Mouse (Mus musculus) left cerebral cortex, adult 9 months (tissue): ENCODE measurements around the gene H2-D1.
"Not testable (repeated sequence)": the region's sequence is repeated elsewhere in the genome, so short reads cannot be mapped to it uniquely, and the experiment has no call there.

Experiments
- DNase-seq, 2 experiments: peaks; one replicate each; pipeline ENCODE4 v3.0.0; 2022; ENCODE audit warnings: low spot score in 2 of 2

H2-D1 gene

DNA sequence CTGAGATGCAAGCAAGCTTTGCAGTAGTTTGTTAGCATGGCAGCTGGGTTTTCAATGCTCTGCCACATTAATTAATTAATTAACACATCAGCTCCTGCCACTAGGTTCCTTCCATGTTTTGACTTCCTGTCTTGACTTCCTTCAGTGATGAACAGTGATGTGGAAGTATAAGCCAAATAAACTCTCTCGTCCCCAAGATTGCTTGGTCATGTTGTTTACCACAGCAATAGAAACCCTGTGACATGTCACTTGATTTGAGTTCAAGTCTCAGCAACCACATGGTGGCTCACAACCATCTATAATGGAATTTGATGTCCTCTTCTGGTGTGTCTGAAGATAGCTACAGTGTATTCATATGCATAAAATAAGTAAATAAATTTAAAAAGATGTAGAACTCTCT, 5.2 kb upstream of the H2-D1 start:
- no peak for DNase-seq

DNA sequence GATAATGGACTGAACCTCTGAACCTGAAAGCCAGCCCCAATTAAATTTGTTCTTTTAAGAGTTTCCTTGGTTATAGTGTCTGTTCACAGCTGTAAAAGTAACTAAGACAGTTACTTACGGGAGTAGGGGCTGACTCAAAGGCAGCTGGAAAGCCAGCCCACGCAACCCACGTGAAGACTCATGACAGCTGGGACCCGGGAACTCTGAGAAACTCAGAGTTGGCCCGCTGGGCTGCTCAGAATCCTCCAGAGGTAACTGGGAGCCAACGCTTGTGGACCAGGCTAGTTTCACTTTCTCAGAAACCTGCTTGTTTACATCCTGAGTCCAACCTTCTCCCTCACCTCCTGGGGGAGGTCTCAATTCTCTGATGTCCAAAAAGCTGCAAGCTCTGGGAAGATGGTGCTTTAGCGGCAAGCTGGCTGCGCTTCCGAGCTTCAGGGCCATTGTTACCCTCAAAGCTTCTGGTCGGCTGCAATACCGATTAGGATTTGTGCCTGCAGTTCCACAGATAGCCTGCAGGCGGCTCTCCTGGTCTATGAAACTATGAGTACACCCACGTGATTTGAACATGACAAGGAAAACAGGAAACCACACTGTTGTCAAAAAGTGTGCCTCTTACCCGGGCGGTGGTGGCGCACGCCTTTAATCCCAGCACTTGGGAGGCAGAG, 4.6 kb upstream of the H2-D1 start:
- peak; percentile 83 to 97 for DNase-seq

- DNase-seq: peak in 1 of 2 experiments; percentile 41
Measured at GRCm38 (mm10) chr17:35258492-35259478, 3.7 kb upstream of the H2-D1 start.

- no peak for DNase-seq
Measured at GRCm38 (mm10) chr17:35259621-35260020, 2.9 kb upstream of the H2-D1 start.

- no peak for DNase-seq
Measured at GRCm38 (mm10) chr17:35261651-35262050, 879 bp upstream of the H2-D1 start.

- DNase-seq: no peak
Measured at GRCm38 (mm10) chr17:35263523-35263883, 973 bp downstream of the H2-D1 start.

DNA sequence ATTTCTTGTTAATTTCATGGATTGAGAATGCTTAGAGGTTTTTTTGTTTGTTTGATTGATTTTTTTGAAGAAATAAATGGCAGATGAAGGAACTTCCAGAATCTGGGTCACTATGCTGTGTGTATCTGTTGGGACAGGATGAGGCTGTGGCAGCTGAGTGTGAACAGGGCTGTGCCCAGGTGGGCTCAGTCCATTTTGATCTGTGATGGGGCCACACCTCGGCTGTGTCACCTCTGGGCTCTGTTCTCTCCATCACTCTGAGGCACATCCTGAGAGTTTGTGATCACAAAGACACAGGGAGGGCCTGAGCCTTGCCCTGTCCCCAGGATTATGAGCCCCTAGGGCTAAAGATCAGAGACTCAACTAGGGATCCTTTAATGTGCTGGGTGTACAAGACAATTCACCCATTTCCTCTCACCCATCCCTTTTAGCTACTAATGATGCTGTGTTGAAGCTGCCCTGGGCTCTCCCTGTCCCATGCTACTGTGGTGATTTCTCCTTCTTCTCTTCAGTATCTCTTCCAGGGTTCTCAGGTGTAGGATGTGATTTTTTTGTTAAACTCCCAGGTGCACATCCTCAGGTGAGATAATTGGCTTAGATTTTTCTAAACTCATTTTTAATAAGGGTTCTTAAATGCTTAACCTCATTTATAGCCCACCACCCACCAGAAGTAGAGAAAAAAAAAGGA, 5.0 kb downstream of the H2-D1 start:
- no peak for DNase-seq

DNA sequence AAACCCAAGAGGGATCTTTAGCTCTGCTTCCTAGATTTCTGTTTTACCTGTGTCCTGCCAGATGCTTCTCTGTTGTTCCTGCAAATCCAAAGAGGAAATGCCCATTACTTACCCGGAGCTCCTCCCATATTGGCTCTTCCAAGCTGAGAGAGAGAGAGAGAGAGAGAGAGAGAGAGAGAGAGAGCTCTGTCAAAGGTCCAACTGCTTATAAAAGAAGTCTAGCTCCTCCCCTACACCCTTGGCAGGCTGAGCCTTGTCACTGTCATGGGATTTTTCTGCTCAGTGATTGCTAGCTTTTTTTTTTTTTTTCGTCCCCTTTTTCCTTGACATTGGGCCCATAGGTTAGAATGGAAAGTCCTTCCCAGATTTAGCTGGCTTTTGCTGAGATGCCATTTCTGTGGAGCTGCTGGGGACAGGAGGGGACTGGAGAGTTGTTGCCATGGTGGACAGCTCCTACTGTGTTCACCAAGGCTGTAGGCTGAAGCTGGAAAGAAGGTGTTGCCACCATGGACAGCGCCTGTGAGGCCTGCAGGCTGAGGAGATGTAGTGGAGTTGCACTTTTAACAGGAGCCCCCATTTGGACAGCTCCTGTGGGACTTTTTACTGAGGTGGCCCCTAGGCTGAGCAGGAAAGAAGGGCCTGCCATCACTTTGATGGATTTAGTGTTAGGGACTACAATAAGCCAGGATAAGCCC, 7.3 kb downstream of the H2-D1 start:
- no peak for DNase-seq

DNA sequence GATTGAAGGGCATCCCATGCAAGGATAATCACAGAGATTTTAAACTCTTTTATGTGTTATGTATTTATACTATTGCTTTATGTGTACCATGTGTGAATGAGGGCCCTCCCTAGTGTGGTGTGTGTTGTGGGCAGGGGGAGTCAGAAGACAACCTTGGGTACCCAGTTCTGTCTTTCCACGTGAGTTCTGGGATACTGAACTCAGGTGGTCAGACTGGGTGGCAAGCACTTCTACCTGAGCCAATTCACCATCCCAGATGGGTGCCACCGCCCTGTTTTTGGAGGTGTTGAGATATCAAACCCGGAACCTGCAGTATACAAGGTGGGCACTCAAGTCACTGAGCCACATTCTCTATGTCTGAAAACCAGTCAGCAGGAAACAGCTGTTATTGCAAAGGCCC, 9.7 kb downstream of the H2-D1 start:
- no peak for DNase-seq

DNA sequence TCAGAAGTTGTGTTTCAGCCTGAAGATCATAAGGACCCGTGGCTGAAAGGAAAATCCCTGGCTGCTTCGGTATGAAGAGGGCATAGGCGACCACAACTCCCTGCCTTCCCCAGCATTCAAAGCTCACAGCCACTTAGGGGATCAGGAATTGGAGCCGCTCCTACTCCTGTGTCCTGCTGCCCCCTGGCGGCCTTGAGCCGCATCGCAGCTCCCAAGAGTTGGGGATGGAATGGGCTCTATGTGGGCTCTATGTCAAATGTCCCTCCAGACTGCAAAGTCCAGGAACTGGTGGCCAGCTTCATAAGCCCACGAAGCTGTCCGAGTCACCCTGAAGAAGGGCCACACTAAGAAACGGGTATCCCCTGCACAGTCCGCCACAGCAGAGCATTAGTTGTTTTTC, 12.2 kb downstream of the H2-D1 start:
- DNase-seq: peak in 1 of 2 experiments; percentile 88

- DNase-seq: no peak
Measured at GRCm38 (mm10) chr17:35276304-35276864, 13.9 kb downstream of the H2-D1 start.

DNA sequence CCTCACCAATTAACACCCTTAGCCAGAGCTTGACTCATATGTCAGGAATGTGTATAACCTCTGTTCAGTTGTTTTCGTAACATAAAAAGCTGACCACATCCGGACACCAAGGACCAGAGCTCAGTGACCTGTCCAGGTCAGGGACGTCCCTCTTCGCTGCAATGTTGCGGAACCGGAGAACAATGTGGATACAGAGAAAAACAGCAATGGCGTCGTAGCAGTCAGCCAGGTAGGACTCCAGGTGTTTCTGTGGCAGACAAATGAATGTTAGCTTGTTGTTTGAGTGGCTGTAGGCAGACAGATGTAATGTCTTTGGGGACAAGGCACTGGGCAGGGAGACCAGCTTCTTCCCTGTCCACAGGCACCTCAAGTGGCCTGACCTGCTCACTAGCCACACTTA, 15.5 kb downstream of the H2-D1 start:
- DNase-seq: no peak

DNA sequence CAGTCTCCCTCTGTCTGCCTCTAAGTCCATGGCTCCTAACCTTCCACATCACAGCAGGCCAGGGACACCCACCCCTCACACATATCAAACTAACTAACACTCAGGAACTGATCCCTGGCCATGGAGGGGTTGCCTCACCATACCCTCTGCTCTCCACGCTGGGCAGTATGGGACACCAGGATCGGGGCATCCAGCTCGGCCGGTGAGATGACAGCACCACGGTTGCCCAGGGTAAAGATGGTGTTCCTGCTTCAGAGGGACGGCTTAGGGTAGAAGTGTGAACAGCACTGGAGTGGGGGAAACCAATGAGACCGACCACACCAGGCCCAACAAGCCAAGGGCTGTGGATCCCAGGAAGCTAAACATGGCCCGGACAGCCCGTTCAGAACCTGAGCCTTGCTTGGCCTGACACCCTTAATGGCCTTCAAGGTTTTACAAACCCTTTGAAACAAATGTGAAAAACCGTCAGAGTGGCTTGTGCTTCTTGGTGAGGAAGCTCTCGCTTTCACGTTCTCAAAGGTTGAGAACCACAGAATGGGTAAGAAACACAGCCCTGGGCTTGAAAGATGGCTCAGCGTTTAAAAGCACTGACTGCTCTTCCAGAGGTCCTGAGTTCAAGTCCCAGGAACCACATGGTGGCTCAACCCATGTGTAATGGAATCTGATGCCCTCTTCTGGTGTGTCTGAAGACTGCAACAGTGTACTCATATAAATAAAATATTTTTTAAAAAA, 16.6 kb downstream of the H2-D1 start:
- DNase-seq: no peak

- no peak for DNase-seq
Measured at GRCm38 (mm10) chr17:35280276-35280675, 17.7 kb downstream of the H2-D1 start.

DNA sequence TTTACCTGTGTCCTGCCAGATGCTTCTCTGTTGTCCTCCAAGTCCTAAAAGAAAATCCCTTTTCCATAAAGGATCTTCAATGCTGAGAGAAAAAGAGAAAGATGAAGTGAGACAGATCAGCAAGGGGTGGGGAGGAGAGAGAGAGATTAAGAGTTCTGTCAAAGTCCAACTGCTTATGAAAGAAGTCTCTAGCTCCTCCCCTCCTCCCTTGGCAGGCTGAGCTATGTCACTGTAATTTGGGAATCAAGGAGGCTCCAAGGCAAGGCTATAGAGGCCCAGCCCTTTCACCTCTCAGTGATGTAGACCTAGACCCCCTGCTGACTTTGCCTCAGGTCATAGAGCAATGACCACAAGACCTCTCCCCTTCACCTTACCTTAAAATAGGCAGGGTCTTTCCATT, 22.9 kb downstream of the H2-D1 start:
- DNase-seq: no peak

DNA sequence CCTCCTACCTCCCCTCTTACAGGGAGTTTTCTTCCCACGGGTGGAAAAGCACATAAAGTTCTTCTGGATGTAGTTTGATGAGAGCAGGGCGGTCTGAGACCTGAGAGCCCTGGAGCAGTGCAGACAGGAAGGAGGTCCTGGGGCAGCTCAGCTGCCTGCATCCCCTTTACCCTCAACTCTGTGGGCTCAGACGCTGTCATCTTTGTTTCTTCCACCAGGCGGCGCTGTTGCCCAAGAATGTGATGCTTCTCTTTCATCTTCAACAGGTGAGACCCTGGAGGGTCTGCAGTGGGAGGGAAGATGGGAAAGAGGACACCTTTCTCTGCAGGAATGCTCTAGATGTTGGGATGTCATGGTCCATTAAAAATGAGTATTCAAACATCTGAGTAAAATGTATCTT, 33.3 kb downstream of the H2-D1 start:
- peak in 1 of 2 experiments; percentile 56 for DNase-seq

GRCm38 (mm10) chr17:35300261-35300945, 37.9 kb downstream of the H2-D1 start:
- DNase-seq: not testable (repeated sequence)

- DNase-seq: peak in 1 of 2 experiments; percentile 89
Measured at GRCm38 (mm10) chr17:35301645-35302258, 39.2 kb downstream of the H2-D1 start.

DNA sequence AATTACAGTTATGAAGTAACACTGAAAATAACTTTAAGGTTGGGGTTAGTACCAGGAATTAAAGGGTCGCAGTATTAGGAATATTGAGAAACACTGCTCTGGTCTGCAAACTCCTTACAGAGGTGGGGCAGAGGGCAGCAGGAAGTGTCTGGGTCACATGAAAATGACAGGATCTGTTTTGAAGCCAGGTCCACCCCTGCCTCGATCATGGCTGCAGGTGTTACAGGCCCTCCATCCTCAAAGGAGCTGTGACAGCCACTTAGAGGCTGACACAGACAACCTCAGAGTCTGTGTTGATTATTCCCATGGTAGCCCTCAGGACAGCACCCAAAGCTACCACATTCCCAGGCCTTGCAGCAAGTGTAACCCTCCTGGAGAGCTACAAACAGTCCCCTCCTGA, 40.7 kb downstream of the H2-D1 start:
- DNase-seq: no peak
